Mouse (Mus musculus): ENCODE data around the gene Mapk12. TPM values are rescaled to one million over a fixed set of nuclear protein-coding genes. Genes with fewer than 3 reads are reported as not detected.

Mapk12 gene
- total RNA-seq, 4 experiments from 2014 or later = 4.9 to 9.7 (median 7.0) TPM

- DNase-seq (ENCODE audit: low spot score in 2 of 2) = no peak
Measured at GRCm38 (mm10) chr15:89138531-89138930, 2.0 kb downstream of the Mapk12 start.

DNA sequence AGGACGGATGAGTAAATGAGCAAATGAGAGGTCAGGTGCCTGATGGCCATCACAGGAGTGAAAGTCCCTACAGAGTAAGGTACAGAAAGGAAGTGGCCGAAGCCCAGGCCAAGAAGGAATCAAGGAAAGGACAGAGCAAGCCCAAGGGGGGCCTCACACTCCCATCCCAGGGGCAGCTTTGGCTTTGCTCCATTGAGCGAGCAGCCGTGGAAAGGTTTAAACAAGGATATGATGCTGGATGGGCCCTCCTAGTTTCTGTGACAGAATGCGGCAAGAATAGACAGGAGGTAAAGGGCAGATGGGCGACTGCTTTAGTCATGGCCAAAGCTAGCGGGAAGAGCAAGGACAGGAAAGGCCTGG is 2.5 kb downstream of the Mapk12 start:
- no peak for DNase-seq (ENCODE audit: low spot score in 2 of 2)

- no peak for DNase-seq (ENCODE audit: low spot score in 2 of 2)
Measured at GRCm38 (mm10) chr15:89137378-89138045, 3.0 kb downstream of the Mapk12 start.

DNA sequence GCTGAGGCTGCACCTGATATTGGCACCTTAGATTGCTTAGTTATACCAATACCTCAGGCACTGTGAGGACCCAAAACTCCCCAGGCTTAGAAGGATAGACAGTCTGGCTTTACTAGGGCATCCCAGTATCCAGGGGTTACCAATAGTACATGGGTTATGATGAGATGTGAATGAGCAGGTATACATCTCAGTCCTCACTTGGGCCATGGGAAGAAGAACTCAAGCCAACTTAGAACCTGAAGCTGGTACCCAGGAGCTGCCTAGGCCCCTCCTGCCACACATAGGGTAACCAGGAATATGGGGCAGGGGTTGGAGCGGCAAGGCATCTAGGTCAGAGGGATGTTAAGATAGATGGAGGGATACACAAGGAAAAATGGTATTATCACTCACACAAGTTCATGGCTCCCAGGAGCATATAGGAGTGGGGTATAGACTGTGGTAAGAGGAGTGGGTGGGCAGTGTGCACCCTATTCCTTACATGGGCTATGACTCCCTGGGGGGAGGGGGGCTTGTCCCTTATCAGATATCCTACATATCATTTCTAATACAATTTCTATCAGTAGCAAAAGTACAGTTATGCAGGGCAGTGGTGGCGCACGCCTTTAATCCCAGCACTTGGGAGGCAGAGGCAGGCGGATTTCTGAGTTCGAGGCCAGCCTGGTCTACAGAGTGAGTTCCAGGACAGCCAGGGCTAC is 3.9 kb downstream of the Mapk12 start:
- no peak for DNase-seq (ENCODE audit: low spot score in 2 of 2)

DNA sequence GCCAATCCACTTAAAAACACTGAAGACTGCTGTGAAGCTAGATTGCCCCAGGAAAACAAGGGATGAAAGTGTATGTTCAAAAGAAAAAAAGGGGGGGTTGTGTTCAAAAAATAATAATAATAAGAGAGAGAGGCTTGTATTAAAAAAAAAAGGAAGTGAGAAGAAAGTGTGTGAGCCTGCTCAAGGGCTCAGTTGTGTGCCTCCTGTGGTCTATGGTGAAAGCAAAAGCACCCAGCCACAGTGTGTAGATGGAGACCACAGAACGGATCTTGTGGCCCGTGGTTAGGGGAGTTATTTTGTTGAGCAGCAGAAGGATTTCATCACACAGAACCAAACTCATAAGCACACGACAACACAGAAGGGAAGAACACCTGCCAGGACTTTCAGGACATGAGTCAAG is 9.2 kb downstream of the Mapk12 start:
- no peak for DNase-seq (ENCODE audit: low spot score in 2 of 2)

DNA sequence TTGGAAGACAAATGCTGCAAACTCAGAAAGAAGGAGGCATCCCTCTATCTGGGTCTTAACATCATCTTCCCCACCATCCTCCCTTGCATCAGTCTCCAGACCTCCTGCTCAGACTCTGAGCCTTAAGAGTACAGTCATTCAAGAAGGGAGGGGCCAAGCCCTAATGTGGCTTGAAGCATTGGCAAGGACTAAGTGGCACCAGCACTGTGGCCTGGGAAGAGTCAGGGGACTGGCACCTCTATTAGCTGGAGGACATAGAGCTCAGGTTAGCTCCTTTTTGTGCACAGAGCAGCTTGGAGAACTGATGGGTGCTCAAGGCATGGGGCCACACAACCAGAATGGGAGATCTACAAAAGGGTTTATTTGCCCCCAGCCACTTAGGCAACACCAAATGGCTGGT is 10.3 kb downstream of the Mapk12 start:
- DNase-seq (ENCODE audit: low spot score in 2 of 2) = no peak

GRCm38 (mm10) chr15:89128382-89129350 is 11.8 kb downstream of the Mapk12 start, which contains the start of gene Hdac10:
Gene Hdac10, minus strand, starts transcription at chr15:89128700.
- DNase-seq (ENCODE audit: low spot score in 2 of 2) = peak; percentile 72 to 86

GRCm38 (mm10) chr15:89127364-89127940 is 13.1 kb downstream of the Mapk12 start:
- DNase-seq (ENCODE audit: low spot score in 2 of 2) = no peak

GRCm38 (mm10) chr15:89126622-89127021 is 13.9 kb downstream of the Mapk12 start:
- no peak for DNase-seq (ENCODE audit: low spot score in 2 of 2)

GRCm38 (mm10) chr15:89125351-89125750 is 15.2 kb downstream of the Mapk12 start:
- no peak for DNase-seq (ENCODE audit: low spot score in 2 of 2)

GRCm38 (mm10) chr15:89124312-89124711 is 16.2 kb downstream of the Mapk12 start:
- no peak for DNase-seq (ENCODE audit: low spot score in 2 of 2)

DNA sequence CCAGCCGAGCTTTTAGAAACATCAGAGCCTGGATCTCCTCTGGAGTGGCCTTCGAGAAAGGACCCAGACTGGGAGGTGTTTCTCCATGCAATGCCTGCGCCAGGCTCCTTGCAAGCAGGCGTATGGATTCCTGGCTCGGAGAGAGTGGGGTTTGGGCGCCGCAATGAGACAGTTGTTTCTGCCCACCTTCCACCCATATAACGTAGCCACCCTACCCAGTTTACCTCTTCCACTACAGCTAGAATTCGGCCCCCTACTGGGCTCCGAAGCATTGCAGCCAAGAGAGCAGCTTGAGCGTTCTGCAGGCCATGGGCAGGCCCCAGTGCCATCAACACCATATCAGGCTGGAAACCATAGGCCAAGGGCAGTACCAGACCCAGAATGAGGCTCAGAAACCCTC is 16.9 kb downstream of the Mapk12 start:
- peak in 1 of 2 experiments; percentile 52 for DNase-seq (ENCODE audit: low spot score in 2 of 2)

DNA sequence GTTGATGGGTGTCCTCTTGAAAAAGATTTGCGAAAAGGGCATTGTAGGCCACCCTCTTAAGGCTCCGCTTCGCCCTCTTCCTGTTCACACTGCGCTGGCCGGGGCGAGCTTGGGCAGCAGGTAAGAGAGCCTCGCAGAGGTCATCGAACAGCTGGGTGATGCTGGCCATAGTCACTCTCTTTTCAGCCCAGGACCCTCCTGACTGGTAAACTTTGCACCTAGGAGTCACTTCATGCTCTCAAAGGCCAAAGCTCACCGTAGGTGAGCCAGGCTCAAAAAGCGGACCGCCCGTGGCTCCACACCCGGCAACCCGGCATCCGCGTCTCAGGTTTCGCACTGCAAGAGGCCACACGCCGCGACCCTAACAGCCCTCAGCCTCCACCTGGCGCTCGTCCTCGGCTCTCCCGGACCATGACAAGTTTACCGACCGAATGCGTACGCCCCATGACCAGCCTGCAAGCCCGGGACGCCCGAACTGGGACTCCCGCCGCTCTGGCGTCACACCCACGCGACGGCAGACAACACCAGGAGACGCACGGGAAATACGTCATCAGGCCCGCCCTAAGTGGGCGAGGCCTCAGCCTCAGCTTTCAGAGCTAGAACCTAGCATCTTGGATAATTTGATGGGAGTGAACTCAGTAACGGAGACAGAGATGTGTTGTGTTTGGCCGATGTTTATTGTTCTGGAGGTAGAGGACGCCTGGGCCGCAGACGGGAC is 17.7 kb downstream of the Mapk12 start, which contains the start of gene Tubgcp6:
Gene Tubgcp6, minus strand, starts transcription at position 464 of the 718 bp plus-strand sequence.
- peak; percentile 94 to 95 for DNase-seq (ENCODE audit: low spot score in 2 of 2)

DNA sequence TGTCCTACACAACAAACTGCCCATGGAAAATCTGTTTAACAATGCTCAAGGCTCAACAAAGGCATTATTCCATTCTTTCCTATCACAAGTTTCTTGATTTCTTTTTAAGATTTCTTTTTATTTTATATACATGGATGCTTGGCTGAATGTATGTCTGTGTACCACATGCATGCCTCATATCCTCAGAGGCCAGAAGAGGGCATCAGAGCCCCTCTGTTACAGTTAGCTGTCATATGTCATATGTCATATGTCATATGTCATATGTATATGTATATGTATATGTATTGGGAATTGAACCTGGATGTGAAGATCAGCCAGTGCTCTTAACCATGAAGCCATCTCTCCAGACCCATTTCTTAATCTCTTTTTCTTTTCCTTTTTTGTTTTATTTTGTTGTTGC is 22.5 kb downstream of the Mapk12 start:
- DNase-seq (ENCODE audit: low spot score in 2 of 2) = no peak

DNA sequence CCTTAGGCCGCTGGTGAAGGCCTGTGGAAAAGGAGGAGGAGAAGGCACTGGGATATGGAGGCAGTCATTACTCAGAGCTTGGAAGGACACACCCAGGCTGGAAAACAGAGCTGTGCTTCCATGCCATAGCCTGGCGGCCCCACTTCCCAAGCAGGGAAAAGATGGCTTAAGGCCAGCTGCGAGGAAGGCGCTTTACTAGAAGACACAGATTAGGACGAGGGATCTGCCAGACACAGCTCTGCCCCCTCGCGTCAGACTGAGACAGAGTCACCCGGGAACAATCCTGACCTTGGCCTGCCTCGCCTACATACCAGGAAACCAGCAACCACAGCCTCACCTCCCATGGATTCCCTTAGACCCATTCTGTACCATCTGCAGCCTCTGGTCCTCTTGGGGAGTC is 30.4 kb downstream of the Mapk12 start:
- DNase-seq (ENCODE audit: low spot score in 2 of 2) = no peak

DNA sequence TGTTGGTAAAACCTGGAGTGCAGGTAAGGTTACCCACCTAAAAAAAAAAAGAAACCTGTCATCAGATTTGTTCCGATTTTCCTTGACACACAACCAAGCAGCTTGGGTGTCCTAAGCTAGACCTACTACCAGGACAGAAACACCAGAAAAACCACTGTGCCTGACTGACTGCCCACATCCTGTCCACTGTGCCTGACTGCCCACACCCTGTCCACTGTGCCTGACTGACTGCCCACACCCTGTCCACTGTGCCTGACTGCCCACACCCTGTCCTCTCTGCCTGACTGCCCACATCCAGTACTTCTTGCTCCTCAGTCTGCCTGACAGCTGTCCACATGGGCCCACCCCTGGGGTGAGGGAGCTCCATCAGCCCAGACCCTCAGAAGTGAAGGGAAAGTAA is 33.5 kb downstream of the Mapk12 start:
- DNase-seq (ENCODE audit: low spot score in 2 of 2) = no peak

GRCm38 (mm10) chr15:89106073-89106472 is 34.4 kb downstream of the Mapk12 start:
- DNase-seq (ENCODE audit: low spot score in 2 of 2) = peak in 1 of 2 experiments; percentile 57

GRCm38 (mm10) chr15:89104425-89104824 is 36.1 kb downstream of the Mapk12 start:
- DNase-seq (ENCODE audit: low spot score in 2 of 2) = no peak

- no peak for DNase-seq (ENCODE audit: low spot score in 2 of 2)
Measured at GRCm38 (mm10) chr15:89103921-89104320, 36.6 kb downstream of the Mapk12 start.

DNA sequence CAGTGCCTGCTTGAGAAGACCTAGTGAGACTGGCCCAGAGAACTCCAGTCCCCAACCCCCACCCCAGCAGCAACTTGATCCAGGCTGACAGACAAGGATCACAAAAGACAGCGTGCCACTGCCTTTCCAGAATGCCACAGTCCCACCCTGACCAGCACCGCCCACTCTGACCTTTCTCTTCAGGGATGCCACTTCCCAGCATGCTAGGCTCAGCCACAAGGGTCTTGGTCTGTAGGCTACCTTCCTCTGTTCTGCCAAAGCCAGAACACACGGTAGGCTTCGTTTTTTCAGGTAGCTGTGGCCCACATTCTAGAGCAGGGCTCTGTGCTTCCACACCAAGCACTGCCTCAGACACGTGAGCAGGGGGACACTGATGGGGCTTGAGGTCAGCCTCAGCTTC is 37.9 kb downstream of the Mapk12 start:
- DNase-seq (ENCODE audit: low spot score in 2 of 2) = no peak

DNA sequence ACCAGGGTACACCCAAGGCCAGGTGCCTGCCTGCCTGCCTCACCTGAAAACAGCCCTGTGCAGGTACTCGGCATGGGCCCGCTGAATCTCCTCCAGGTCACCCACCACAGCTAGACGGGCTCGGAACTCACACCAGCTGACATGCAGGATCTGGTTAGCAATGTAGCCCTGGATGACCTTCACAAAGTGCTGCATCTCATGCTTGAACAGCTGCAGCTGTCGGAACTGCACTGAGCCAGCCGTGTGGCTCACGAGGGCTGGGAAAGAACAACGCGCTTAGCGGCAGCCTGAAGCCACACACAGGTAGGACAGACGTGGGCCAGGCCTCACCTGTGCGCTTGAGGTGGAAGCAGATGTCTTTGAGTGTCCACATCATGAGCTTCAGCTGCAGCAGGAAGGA is 39.7 kb downstream of the Mapk12 start:
- DNase-seq (ENCODE audit: low spot score in 2 of 2) = no peak

Data from layer of hippocampus, adult 8-10 months (tissue).